Mouse (Mus musculus) inflammation-experienced regulatory T-cells, adult 16 weeks (primary cell): ENCODE measurements around the gene Gm7951. TPM values are rescaled to one million over a fixed set of nuclear protein-coding genes. Genes with fewer than 3 reads are reported as not detected.

ENCODE experiments used
- polyA plus RNA-seq: library from polyadenylated mRNA; unstranded; fragments of 100-300 nt; shearing (Covaris generic); gene quantifications from one replicate; pipeline ENCODE4 v1.2.1, GENCODE M21; 2017

Gene Gm7951
- not detected for polyA plus RNA-seq

DNA sequence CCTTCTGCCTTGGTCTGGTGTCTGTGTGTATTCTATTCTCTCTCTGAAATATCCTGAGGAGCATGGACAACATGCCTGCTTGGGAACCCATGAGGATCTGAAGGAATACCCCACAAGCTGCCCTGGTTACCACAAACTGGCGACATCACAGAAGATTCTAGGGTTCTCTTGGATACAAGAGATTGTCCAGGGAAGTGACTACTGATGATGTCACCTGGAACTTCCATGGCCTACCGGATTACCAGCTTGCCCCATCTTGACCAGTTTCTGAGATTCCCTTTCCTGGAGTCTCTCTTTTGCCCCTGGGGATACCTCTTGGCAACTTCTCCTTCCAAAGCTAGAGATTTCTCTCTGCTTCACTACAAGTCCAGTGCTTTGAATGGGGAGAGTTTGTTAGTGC, at the start of gene Gm7951:
Gene Gm7951 (minus strand): TSS at position 101 of the 400 bp plus-strand sequence.

DNA sequence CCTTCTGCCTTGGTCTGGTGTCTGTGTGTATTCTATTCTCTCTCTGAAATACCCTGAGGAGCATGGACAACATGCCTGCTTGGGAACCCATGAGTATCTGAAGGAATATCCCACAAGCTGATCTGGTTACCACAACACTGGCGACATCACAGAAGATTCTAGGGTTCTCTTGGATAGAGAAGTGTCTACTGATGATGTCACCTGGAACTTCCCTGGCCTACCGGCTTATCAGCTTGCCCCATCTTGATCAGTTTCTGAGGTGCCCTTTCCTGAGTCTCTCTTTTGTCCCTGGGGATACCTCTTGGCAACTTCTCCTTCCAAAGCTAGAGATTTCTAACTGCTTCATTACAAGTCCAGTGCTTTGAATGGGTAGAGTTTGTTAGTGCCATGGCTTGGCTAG, 45.4 kb upstream of the Gm7951 start, which contains the start of gene Gm17027:
Gene Gm17027 (minus strand): TSS at position 101 of the 400 bp plus-strand sequence.

Other genes starting within 250 kb of the Gm7951 start
- not detected for gene Gm7980, start 210.1 kb downstream of the Gm7951 start, polyA plus RNA-seq
- gene 1700049E17Rik1, start 192.4 kb downstream of the Gm7951 start, polyA plus RNA-seq, result not detected
- not detected for gene 1700024B05Rik, start 173.4 kb downstream of the Gm7951 start, polyA plus RNA-seq
- not detected for gene Gm6401, start 149.4 kb downstream of the Gm7951 start, polyA plus RNA-seq
- not detected for gene Gm3543, start 134.0 kb downstream of the Gm7951 start, polyA plus RNA-seq
- not detected for gene Gm17027, start 45.3 kb upstream of the Gm7951 start, polyA plus RNA-seq
- gene Gm3573, start 73.4 kb upstream of the Gm7951 start, polyA plus RNA-seq, result not detected
- not detected for gene Gm17026, start 142.7 kb upstream of the Gm7951 start, polyA plus RNA-seq
- gene Gm9611, start 180.0 kb upstream of the Gm7951 start, polyA plus RNA-seq, result not detected
- gene Gm7995, start 192.8 kb upstream of the Gm7951 start, polyA plus RNA-seq, result not detected